Mouse (Mus musculus): ENCODE results near the gene Cd52. TPM values are rescaled to one million over a fixed set of nuclear protein-coding genes. Genes with fewer than 3 reads are reported as not detected.

Gene Cd52
- polyA plus RNA-seq, 1 experiment from 2014 or later: 5.1 TPM

DNA sequence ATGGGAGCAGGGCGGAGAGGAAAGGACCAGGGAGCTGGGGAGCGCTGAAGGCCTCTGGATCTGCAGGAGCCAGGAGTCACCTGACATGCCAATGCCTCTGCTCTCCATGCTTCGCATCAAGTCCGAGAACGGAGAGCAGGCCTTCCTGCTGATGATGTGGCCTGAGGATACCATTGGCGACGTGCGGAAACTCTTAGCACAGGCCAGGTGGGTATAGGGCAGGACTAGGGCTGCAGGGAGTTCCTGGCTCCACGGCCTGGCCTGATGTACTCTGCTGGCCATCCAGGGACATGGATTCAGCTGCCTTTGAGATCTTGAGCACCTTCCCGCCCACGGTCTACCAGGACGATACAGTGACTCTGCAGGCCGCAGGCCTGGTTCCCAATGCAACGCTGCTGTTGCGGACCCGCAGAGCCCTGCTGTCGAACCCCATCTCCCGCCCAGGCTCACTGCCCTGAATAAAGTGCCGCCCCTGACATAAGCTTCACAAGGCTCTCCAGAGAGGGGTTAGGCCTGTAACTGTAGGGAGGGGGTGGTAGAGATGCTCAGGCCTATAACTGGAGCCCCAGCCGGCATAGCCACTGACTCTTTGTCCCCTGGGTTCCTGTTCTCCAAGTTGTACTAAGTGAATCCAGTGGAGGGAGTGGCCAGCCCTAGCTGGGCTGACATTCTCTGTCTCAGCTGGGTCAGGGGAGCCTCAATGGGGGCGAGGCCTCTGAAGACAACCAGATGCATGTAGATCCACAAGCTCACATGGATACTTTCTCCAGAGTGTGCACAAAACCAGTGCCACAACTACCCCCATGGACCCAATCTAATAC, 31.6 kb upstream of the Cd52 start:
- H3K36me3 ChIP-seq: peaks cover 11% of the 10 kb centered on the region; the same call in 1 of the 2 replicates
- H3K4me1 ChIP-seq (replicated peaks): peaks cover 39% of the 10 kb centered on the region
- no peaks in the 10 kb centered on the region for H3K9me3 ChIP-seq
- no peaks in the 10 kb centered on the region for H3K27me3 ChIP-seq
- H3K27ac ChIP-seq (replicated peaks): no peak overlapping the region
- ATAC-seq (ENCODE audit: low read depth): no peak
- WGBS: 89% methylated on average over 21 of the region's 21 CpGs
- peak overlapping the region; percentile 94; the same call in 1 of the 2 replicates for H3K9ac ChIP-seq
- H3K4me2 ChIP-seq: peak overlapping the region; percentile 77; the same call in 1 of the 2 replicates
- no peak overlapping the region for H3K4me3 ChIP-seq

DNA sequence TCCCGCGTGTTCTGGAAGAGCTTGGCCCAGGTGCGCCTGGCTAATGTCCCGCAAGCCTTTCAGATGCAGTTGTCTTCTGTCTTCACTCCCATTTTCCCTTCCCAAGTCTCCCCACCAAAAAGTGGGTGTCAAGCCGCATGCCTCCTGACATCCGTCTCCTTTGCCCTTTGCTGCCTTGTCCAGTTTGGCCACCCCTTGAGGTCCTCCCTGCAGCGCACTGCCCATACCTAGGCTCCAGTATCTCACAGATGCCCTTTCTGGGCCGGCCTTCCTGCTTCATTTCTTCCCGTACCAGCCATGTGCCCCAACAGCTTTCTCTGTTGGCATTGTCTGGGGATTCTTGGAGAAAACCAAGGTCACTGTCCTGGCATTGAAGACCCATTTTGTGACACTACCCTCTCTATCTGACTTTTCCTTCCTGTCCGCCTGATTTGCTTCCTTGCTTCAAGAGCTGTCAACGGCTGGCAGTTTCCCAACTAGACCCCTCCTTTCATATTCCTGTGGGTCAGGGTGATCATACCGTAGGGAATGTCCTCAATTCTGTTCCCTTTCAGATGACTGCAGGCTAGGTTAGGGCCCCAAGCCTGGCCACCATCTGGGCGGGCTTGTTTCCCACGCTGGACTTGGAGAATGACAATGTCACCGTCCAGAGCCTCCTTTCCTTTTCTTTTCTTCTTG, 30.6 kb upstream of the Cd52 start:
- Histone ChIP-seq H3K27me3 (no peaks in the 10 kb centered on the region), H3K4me2 (no peak overlapping the region), H3K27ac (replicated peaks) (no peak overlapping the region), H3K9ac (no peak overlapping the region), H3K36me3 (peaks cover 2% of the 10 kb centered on the region; the same call in 1 of the 2 replicates), H3K9me3 (no peaks in the 10 kb centered on the region), H3K4me1 (replicated peaks) (peaks cover 43% of the 10 kb centered on the region), H3K4me3 (no peak overlapping the region)
- ATAC-seq (ENCODE audit: low read depth): no peak
- 88% methylated on average over 15 of the region's 15 CpGs for WGBS

DNA sequence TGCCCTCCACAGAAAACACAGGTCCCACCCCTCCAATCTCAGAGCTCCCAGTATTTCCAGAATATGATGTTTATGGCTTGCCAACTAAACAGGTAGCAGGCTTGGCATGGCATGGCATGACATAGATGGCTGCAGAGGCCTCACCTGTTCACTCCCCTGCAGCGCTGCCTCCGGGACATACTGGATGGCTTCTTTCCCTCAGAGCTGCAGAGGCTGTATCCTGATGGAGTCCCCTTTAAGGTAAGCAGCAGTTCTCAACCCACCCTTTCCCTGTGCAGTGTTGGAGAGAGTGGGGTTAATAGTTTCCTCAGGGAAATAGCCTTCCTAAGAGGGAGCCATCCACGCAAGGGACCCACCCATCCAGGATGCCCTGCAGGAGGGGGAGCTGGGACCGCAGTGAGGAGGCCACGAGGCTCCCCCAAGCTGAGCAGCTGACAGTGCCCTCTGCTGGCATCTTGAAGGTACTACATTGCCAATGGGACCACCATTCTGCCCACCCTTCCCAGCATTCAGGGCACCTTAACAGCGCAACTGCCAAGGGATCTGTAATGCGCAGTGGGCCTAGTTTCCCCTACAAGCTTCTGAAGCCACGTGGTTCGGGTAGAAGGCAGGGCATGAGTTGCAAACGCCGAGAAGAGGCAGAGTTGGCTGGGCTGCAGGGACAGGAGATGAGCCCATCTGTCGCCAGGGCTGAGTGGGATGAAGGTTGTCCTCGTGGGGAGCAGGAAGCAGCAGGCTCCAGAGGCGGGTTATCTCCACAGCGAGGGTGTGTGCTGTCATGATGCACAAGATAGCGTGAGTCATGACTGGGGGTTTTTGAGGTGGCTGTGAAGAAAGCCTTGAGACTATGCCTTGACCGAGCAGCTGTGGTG, 29.0 kb upstream of the Cd52 start:
- ATAC-seq (ENCODE audit: low read depth): no peak
- Histone ChIP-seq H3K27ac (replicated peaks) (no peak overlapping the region), H3K27me3 (no peaks in the 10 kb centered on the region), H3K9ac (no peak overlapping the region), H3K4me2 (no peak overlapping the region), H3K4me3 (no peak overlapping the region), H3K9me3 (no peaks in the 10 kb centered on the region), H3K4me1 (replicated peaks) (peaks cover 36% of the 10 kb centered on the region), H3K36me3 (no peaks in the 10 kb centered on the region)
- 25% methylated on average over 17 of the region's 17 CpGs for whole genome bisulfite sequencing

DNA sequence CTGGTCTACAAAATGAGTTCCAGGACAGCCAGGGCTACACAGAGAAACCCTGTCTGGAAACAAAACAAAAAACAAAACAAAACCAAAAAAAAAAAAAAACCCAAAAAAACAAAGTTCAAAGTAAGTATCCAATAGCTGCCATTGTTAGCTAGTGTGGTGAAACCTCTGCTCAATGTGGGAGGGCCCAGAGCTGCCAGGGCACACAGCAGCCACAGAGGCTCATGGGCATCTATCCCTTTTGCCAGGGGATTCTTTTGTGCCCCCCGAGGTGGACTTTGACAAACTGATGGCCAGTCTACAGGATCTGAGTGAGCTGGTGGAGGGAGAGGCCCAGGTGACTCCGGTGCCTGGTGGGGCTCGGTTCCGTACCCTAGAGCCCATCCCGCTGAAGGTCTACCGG, 28.3 kb upstream of the Cd52 start:
- Histone ChIP-seq H3K27ac (replicated peaks) (no peak overlapping the region), H3K4me1 (replicated peaks) (peaks cover 34% of the 10 kb centered on the region)

GRCm38 (mm10) chr4:134122281-134122680, 27.4 kb upstream of the Cd52 start:
- 35% methylated on average over 3 of the region's 3 CpGs for whole genome bisulfite sequencing
- Histone ChIP-seq H3K4me2 (no peak overlapping the region), H3K9me3 (no peaks in the 10 kb centered on the region), H3K27me3 (no peaks in the 10 kb centered on the region), H3K27ac (replicated peaks) (no peak overlapping the region), H3K36me3 (no peaks in the 10 kb centered on the region), H3K4me1 (replicated peaks) (peaks cover 25% of the 10 kb centered on the region), H3K4me3 (no peak overlapping the region), H3K9ac (no peak overlapping the region)
- ATAC-seq (ENCODE audit: low read depth): no peak

More for the DNA sequence above, 28.3 kb upstream of the Cd52 start:
- Histone ChIP-seq H3K27me3 (no peaks in the 10 kb centered on the region), H3K4me3 (no peak overlapping the region), H3K4me2 (no peak overlapping the region), H3K36me3 (no peaks in the 10 kb centered on the region), H3K9ac (no peak overlapping the region), H3K9me3 (no peaks in the 10 kb centered on the region)
- 94% methylated on average over 6 of the region's 6 CpGs for WGBS
- no peak for ATAC-seq (ENCODE audit: low read depth)

DNA sequence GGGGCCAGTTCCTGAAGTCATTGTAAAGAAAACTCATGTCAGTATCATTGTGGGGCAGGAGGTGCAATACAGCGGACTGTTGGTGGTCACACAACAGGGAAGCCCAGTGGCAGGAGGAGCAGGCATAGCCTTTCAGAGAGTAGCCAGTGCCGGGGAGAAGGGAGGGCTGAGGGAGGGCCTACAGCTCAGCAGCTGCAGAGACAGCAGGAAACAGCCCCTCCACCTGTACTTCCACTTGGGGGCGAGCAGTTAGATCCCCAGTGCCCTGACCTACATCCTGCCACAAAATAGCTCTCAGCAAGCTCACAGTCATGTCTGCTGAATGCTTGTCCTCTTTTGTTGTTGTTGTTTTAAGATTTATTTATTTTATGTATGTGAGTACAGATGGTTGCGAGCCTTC, 26.7 kb upstream of the Cd52 start:
- Histone ChIP-seq H3K4me1 (replicated peaks) (peaks cover 18% of the 10 kb centered on the region), H3K9me3 (no peaks in the 10 kb centered on the region), H3K27ac (replicated peaks) (no peak overlapping the region), H3K36me3 (no peaks in the 10 kb centered on the region), H3K9ac (no peak overlapping the region), H3K4me3 (no peak overlapping the region), H3K27me3 (no peaks in the 10 kb centered on the region), H3K4me2 (no peak overlapping the region)
- ATAC-seq (ENCODE audit: low read depth): no peak
- WGBS: 38% methylated on average over 4 of the region's 4 CpGs

GRCm38 (mm10) chr4:134120916-134121315, 26.0 kb upstream of the Cd52 start:
- Histone ChIP-seq H3K36me3 (no peaks in the 10 kb centered on the region), H3K4me2 (no peak overlapping the region), H3K4me3 (no peak overlapping the region), H3K4me1 (replicated peaks) (peaks cover 16% of the 10 kb centered on the region), H3K27ac (replicated peaks) (no peak overlapping the region), H3K9ac (no peak overlapping the region), H3K27me3 (no peaks in the 10 kb centered on the region), H3K9me3 (no peaks in the 10 kb centered on the region)
- no peak for ATAC-seq (ENCODE audit: low read depth)
- WGBS: 85% methylated on average over 4 of the region's 4 CpGs

DNA sequence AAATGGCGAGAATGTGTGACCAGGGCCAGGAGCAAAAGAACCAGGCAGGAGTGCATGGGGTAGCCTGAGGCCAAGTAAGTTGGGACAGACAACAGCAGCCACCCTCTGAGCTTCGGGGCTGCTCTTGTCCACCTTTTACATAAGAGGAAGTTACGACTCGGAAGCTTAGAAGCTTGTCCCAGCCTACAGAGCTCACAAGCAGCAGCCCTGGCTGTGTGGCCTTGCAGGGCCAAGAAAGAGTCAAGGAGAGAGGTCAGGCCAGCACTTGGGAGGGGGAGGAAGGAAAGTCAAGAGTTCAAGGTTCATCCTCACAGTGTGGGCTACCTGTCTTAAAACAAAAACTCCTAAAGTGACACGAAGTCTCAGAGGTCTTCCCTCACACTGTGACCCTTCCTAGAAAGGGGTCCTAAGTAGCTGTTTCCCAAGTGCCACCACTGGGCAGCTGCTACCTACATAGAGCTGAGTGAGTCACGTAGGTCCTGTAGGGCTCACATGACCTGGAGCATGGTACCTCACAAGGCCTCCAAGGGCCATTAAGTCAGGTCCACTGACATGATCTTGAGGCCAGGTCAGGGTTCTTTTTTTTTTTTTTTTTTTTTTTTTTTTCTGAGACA, 25.4 kb upstream of the Cd52 start:
- Histone ChIP-seq H3K9me3 (no peaks in the 10 kb centered on the region), H3K4me2 (no peak overlapping the region), H3K9ac (no peak overlapping the region), H3K4me1 (replicated peaks) (peaks cover 16% of the 10 kb centered on the region), H3K4me3 (no peak overlapping the region), H3K36me3 (no peaks in the 10 kb centered on the region), H3K27me3 (no peaks in the 10 kb centered on the region), H3K27ac (replicated peaks) (no peak overlapping the region)
- ATAC-seq (ENCODE audit: low read depth): no peak
- 87% methylated on average over 6 of the region's 6 CpGs for WGBS

DNA sequence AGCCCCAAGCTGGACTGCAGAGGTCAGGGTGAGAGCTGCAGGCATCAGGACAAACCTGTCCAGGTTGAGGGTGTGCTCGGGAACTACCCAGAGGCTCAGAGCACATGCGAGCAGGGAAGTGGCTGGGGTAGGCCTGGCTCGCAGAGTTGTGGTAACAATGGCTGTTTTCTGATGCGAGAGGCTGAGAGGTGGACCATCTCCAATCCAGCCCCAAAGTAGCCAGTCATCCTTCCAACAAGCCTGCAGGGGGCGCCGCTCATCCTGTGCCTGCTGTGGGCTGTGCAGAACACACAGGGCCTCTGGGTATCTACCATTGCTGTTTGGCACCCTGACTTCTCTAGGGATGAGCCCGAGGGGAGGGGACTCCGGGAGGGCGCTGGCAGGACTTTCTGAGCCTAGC, 24.8 kb upstream of the Cd52 start:
- H3K27ac ChIP-seq (replicated peaks): no peak overlapping the region
- no peaks in the 10 kb centered on the region for H3K27me3 ChIP-seq
- no peak overlapping the region for H3K9ac ChIP-seq
- H3K36me3 ChIP-seq: no peaks in the 10 kb centered on the region
- H3K4me2 ChIP-seq: no peak overlapping the region
- H3K4me1 ChIP-seq (replicated peaks): peaks cover 16% of the 10 kb centered on the region
- no peaks in the 10 kb centered on the region for H3K9me3 ChIP-seq
- H3K4me3 ChIP-seq: no peak overlapping the region
- 58% methylated on average over 9 of the region's 9 CpGs for WGBS
- ATAC-seq (ENCODE audit: low read depth): no peak

DNA sequence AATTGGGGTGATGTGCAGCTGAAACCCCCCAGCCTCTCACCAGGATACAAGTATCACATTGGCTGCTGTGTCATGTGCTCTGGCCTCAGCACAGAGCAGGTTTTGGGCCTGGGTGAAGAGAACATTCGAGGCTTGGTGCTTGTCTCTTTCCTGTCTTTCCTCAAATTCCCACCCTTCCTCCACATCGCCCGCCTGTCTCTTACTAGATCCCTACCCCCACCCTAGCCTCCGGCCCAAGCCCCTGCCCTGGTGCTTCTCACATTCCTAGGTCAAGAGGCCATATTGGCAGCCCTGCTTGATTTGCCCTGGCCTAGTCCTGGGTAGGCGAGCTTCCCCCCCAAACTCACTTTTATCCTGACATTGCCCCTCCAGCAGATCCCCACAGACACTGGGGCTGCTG, 24.2 kb upstream of the Cd52 start:
- Histone ChIP-seq H3K4me2 (no peak overlapping the region), H3K27ac (replicated peaks) (no peak overlapping the region), H3K36me3 (no peaks in the 10 kb centered on the region), H3K9ac (0 out of 2 replicates have a peak overlapping the region, but pooled peaks have one; percentile 34), H3K9me3 (no peaks in the 10 kb centered on the region), H3K4me1 (replicated peaks) (peaks cover 13% of the 10 kb centered on the region), H3K27me3 (no peaks in the 10 kb centered on the region), H3K4me3 (no peak overlapping the region)
- WGBS: 80% methylated on average over 5 of the region's 5 CpGs
- ATAC-seq (ENCODE audit: low read depth): no peak

DNA sequence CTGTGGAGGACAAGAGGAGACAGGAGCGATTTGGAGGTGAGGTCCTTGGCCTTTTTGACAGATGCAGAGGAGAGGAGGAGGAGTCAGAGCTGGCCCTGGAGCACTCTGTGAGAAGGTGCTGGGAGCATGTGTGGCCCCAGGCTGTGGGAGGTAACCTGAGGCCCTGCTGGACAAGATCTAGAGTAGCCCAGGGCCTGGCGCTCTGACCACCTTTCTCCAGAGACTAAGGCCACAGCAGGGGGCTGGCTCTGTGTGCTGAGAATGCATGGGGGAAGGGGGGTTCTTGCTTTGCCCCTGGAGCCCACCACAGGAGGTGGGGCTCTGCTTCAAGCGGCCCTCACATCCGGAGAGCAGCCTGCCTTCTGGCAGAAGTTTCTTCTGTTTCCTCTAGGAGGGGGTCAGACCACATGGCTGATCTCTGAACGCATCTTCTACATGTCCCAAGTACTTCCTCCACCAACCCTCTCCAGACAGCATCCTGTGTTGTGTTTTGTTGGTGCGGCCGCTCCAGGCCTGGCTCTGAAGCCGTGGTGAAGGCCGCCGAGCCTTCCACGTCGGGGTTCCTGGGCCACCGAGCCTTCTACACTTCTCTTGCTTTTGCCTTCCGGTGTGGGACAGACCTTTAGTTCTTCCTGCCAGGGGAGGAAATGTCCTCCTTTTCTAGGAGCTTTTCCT, 23.4 kb upstream of the Cd52 start:
- H3K4me1 ChIP-seq (replicated peaks): peaks cover 13% of the 10 kb centered on the region
- no peak overlapping the region for H3K4me3 ChIP-seq
- H3K4me2 ChIP-seq: no peak overlapping the region
- H3K36me3 ChIP-seq: no peaks in the 10 kb centered on the region
- H3K9ac ChIP-seq: no peak overlapping the region
- ATAC-seq (ENCODE audit: low read depth): no peak
- H3K27me3 ChIP-seq: no peaks in the 10 kb centered on the region
- no peaks in the 10 kb centered on the region for H3K9me3 ChIP-seq
- 79% methylated on average over 14 of the region's 14 CpGs for WGBS
- H3K27ac ChIP-seq (replicated peaks): no peak overlapping the region

Data from neural tube, embryonic 13.5 days (tissue).